Mouse (Mus musculus): ENCODE measurements around the gene Hipk1. TPM values are rescaled to one million over a fixed set of nuclear protein-coding genes. Genes with fewer than 3 reads are reported as not detected.

Gene Hipk1
- polyA plus RNA-seq, 1 experiment from 2014 or later, result 15.5 TPM

DNA sequence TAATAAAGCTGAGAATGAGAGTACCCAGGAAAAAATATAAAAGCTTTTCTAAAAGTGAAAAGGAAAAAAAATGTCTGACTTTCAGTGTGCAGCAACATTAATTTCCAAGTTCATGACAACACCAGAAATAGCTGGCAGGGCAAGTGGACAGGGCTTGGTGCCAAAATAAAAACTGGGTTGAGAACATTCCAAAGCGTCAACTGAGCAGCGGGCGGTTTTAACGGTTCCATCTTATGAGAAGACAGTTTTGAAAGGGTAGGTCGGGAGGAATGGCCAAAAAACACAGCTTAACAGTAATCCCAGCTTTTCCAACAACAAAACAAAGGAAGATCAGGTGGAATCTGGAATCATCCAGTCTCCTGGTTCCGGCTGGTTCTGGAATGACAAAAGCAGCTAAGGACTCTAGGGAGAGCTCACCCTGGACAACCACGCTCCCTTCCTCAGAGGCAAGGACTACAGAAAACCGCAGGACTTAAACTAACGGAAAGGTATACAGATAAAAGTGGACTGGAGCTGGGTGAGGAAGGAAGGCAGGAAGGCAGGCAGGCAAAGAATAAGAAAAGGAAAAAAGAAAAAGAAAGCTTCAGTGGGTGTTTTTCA lies 19.7 kb downstream of the Hipk1 start:
- WGBS, result 75% methylated on average over 9 of the region's 9 CpGs
- DNase-seq (ENCODE audit: low spot score), result peak; percentile 7

DNA sequence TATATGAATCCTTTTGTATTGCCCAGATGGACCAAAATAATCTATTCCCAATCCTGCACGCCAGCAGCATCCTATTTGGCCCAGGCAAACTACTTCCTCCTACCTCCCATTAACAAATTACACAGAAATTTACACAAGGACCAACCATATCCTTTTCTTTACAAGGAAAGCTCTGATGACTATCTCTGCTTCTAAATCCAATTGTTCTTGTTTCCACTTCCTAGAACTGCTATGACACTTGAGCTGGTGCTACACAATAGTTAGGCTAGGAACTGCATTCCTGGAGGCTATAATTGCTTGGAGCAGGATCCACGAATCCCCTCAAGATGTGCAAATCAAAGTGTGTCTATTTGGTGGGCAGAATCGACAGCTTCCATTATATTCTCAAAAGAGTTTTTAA lies 24.6 kb downstream of the Hipk1 start:
- ATAC-seq (no peak), DNase-seq (ENCODE audit: low spot score) (no peak)
- no peak overlapping the region for H3K4me2 ChIP-seq (ENCODE audit: low read length)
- H3K9ac ChIP-seq (ENCODE audit: low read length), result no peak overlapping the region
- WGBS, result 71% methylated on average over 3 of the region's 3 CpGs
- no peaks in the 10 kb centered on the region for H3K9me3 ChIP-seq (replicated peaks; ENCODE audit: control insufficient read depth, low read length)
- no peaks in the 10 kb centered on the region for H3K4me1 ChIP-seq (ENCODE audit: control insufficient read depth, insufficient read depth, low read length)
- no peaks in the 10 kb centered on the region for H3K27me3 ChIP-seq (replicated peaks; ENCODE audit: control insufficient read depth, insufficient read depth, low read length)
- H3K4me3 ChIP-seq (ENCODE audit: low read depth, low read length), result no peak overlapping the region
- H3K27ac ChIP-seq (ENCODE audit: low read depth, low read length), result no peak overlapping the region
- H3K36me3 ChIP-seq (ENCODE audit: control insufficient read depth, insufficient read depth, low read length), result peaks cover 33% of the 10 kb centered on the region

More for the DNA sequence above, 19.7 kb downstream of the Hipk1 start:
- Histone ChIP-seq H3K4me1 (ENCODE audit: control insufficient read depth, insufficient read depth, low read length) (no peaks in the 10 kb centered on the region), H3K27me3 (replicated peaks; ENCODE audit: control insufficient read depth, insufficient read depth, low read length) (no peaks in the 10 kb centered on the region), H3K36me3 (ENCODE audit: control insufficient read depth, insufficient read depth, low read length) (peaks cover 19% of the 10 kb centered on the region), H3K4me3 (ENCODE audit: low read depth, low read length) (no peak overlapping the region), H3K4me2 (ENCODE audit: low read length) (no peak overlapping the region), H3K9me3 (replicated peaks; ENCODE audit: control insufficient read depth, low read length) (no peaks in the 10 kb centered on the region), H3K27ac (ENCODE audit: low read depth, low read length) (no peak overlapping the region; the same call in 1 of the 2 replicates), H3K9ac (ENCODE audit: low read length) (no peak overlapping the region)
- ATAC-seq, result no peak

DNA sequence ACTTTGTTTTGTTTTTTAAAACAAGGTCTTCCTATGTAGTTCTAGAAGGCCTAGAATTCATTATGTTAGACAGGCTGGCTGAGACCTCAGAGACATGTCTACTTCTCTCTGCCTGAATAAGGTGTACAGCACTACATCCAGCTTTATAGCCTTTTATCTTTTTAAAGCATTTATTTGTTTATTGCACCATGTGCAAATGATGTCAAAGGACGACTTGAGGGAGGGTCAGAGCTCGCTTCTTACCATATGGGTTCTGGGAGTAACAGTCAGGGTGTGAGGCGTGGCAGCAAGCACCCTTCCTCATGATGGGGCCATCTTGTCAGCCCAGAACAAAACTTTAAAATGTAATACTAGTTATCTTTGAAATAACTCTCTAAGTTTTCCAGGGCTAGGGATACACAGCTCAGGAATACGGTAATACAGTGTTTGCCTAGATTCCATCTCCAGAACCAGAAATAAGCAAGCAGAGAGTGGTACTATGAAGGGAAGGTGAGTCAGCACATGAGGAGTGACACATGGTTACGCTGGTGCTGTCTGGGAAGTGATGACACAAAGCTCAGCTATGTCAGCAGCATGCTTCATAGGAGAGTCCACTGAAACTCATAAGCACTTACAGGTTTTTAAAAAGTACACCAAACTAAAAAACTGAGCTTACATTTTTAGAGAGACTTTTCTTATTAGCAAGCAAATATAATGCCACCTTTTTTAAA lies 31.9 kb downstream of the Hipk1 start:
- H3K4me2 ChIP-seq (ENCODE audit: low read length), result no peak overlapping the region
- H3K4me3 ChIP-seq (ENCODE audit: low read depth, low read length), result no peak overlapping the region
- H3K9me3 ChIP-seq (replicated peaks; ENCODE audit: control insufficient read depth, low read length), result no peaks in the 10 kb centered on the region
- H3K27ac ChIP-seq (ENCODE audit: low read depth, low read length), result no peak overlapping the region
- ATAC-seq, result no peak
- DNase-seq (ENCODE audit: low spot score), result no peak
- no peaks in the 10 kb centered on the region for H3K27me3 ChIP-seq (replicated peaks; ENCODE audit: control insufficient read depth, insufficient read depth, low read length)
- no peaks in the 10 kb centered on the region for H3K4me1 ChIP-seq (ENCODE audit: control insufficient read depth, insufficient read depth, low read length)
- no peak overlapping the region for H3K9ac ChIP-seq (ENCODE audit: low read length)
- peaks cover 64% of the 10 kb centered on the region for H3K36me3 ChIP-seq (ENCODE audit: control insufficient read depth, insufficient read depth, low read length)
- 88% methylated on average over 5 of the region's 5 CpGs for WGBS

DNA sequence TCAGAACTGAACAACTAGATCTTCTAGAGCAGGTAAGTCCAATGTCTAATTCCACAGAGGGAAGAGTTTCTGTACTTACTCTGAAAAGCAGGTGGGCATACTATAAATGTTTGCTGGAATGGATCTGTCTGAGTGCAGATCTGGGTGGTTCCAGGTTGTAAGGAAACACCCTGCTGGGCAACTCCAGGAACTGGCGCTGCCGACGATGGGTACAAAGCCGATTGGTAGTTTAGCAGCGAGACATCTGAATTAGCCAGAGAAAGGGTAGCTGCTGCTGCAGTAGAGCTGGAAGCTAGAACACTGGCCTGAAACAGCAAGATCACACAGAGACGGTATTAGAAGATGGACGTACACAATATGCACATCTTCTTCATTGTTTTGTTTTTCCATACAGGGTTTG lies 32.9 kb downstream of the Hipk1 start:
- Histone ChIP-seq H3K4me1 (ENCODE audit: control insufficient read depth, insufficient read depth, low read length) (no peaks in the 10 kb centered on the region), H3K36me3 (ENCODE audit: control insufficient read depth, insufficient read depth, low read length) (peaks cover 69% of the 10 kb centered on the region), H3K27me3 (replicated peaks; ENCODE audit: control insufficient read depth, insufficient read depth, low read length) (no peaks in the 10 kb centered on the region), H3K27ac (ENCODE audit: low read depth, low read length) (no peak overlapping the region), H3K4me3 (ENCODE audit: low read depth, low read length) (no peak overlapping the region), H3K9ac (ENCODE audit: low read length) (no peak overlapping the region), H3K4me2 (ENCODE audit: low read length) (no peak overlapping the region), H3K9me3 (replicated peaks; ENCODE audit: control insufficient read depth, low read length) (no peaks in the 10 kb centered on the region)
- DNase-seq (ENCODE audit: low spot score) (no peak), ATAC-seq (no peak)
- WGBS, result 83% methylated on average over 7 of the region's 7 CpGs

DNA sequence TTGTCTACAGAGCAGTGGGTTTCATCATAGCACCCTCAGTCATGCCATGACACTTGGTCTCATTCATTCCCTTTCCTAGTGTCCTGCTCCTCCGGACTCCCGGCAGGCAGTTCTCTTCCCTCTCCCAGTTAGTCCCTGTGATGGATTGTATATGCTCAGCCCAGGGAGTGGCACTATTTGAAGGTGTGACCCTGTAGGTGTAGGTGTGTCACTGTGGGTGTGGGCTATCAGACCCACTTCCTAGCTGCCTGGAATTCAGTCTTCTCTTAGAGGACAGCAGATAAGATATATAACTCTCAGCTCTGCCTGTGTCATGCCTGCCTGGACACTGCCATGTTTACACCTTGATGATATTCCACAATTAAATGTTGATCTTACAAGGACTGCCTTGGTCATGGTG lies 34.4 kb downstream of the Hipk1 start:
- Histone ChIP-seq H3K4me1 (ENCODE audit: control insufficient read depth, insufficient read depth, low read length) (no peaks in the 10 kb centered on the region), H3K4me3 (ENCODE audit: low read depth, low read length) (no peak overlapping the region), H3K36me3 (ENCODE audit: control insufficient read depth, insufficient read depth, low read length) (peaks cover 70% of the 10 kb centered on the region), H3K9ac (ENCODE audit: low read length) (no peak overlapping the region), H3K27ac (ENCODE audit: low read depth, low read length) (no peak overlapping the region), H3K4me2 (ENCODE audit: low read length) (no peak overlapping the region), H3K9me3 (replicated peaks; ENCODE audit: control insufficient read depth, low read length) (no peaks in the 10 kb centered on the region), H3K27me3 (replicated peaks; ENCODE audit: control insufficient read depth, insufficient read depth, low read length) (no peaks in the 10 kb centered on the region)
- no peak for ATAC-seq
- WGBS, result 96% methylated on average over 2 of the region's 2 CpGs
- DNase-seq (ENCODE audit: low spot score), result no peak

DNA sequence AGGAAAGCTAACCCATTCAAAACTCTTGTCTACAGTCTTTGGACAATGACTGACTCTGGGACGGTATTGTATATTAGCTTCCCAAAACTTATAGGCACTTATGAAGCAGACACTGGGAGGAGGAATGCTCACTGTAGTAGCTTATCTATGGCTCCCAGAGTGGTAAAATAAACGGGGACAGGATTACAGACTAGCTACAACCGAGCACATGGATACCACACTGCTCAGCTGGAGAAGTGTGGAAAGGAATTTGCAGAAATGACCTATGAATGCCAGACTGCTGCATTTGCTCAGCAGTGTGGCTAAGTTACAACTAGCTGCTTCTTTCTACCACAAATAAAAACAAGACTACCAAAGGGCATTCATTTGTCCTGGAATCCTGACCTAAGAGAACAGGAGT lies 36.0 kb downstream of the Hipk1 start:
- DNase-seq (ENCODE audit: low spot score) (no peak), ATAC-seq (no peak)
- 90% methylated on average over 3 of the region's 3 CpGs for WGBS
- Histone ChIP-seq H3K36me3 (ENCODE audit: control insufficient read depth, insufficient read depth, low read length) (peaks cover 72% of the 10 kb centered on the region), H3K4me1 (ENCODE audit: control insufficient read depth, insufficient read depth, low read length) (no peaks in the 10 kb centered on the region), H3K4me2 (ENCODE audit: low read length) (no peak overlapping the region), H3K9me3 (replicated peaks; ENCODE audit: control insufficient read depth, low read length) (no peaks in the 10 kb centered on the region), H3K4me3 (ENCODE audit: low read depth, low read length) (no peak overlapping the region), H3K9ac (ENCODE audit: low read length) (no peak overlapping the region), H3K27ac (ENCODE audit: low read depth, low read length) (no peak overlapping the region), H3K27me3 (replicated peaks; ENCODE audit: control insufficient read depth, insufficient read depth, low read length) (no peaks in the 10 kb centered on the region)

DNA sequence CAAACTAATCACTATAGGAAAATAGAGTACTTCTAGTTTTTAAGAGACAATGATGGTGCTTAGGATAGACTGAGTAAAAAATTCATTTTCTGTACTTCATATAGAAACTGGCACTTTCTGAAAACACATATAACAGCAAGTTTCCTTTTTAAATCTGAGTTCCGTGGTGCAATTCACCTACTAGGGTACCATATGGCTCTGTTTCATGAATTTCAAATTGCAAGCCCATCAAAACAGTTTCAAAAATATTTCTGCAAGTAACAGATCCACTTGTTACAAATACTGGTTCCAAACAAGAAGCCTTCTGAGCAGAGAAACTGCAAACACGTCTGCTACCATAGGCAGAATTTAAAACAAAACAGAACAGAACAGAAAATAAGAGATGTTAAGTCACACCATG lies 39.8 kb downstream of the Hipk1 start:
- Histone ChIP-seq H3K4me2 (ENCODE audit: low read length) (no peak overlapping the region), H3K4me1 (ENCODE audit: control insufficient read depth, insufficient read depth, low read length) (no peaks in the 10 kb centered on the region), H3K4me3 (ENCODE audit: low read depth, low read length) (no peak overlapping the region), H3K27ac (ENCODE audit: low read depth, low read length) (no peak overlapping the region), H3K9me3 (replicated peaks; ENCODE audit: control insufficient read depth, low read length) (no peaks in the 10 kb centered on the region), H3K9ac (ENCODE audit: low read length) (no peak overlapping the region), H3K27me3 (replicated peaks; ENCODE audit: control insufficient read depth, insufficient read depth, low read length) (no peaks in the 10 kb centered on the region), H3K36me3 (ENCODE audit: control insufficient read depth, insufficient read depth, low read length) (peaks cover 78% of the 10 kb centered on the region)
- ATAC-seq (no peak), DNase-seq (ENCODE audit: low spot score) (no peak)
- 85% methylated on average over 2 of the region's 2 CpGs for WGBS

DNA sequence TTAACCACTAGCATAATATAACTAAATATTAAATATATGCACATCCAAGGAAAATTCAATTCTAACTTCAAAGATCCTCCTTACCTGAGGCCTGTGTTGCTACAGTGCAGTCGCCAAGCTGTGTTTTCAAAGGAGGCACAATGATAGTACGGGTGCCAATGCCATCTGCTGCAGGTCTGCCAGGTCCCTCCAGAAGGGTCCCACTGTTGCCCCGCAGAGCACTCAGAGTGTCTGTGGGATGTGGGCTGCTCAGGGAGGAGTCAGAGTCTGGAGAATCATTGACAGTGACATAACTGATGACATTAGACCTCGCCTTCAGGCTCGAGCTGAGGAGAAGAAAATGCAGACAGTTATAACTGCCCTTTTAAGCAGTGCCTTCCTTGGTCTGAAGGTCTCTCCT lies 44.7 kb downstream of the Hipk1 start:
- Histone ChIP-seq H3K4me3 (ENCODE audit: low read depth, low read length) (no peak overlapping the region), H3K4me1 (ENCODE audit: control insufficient read depth, insufficient read depth, low read length) (no peaks in the 10 kb centered on the region), H3K27ac (ENCODE audit: low read depth, low read length) (no peak overlapping the region), H3K9me3 (replicated peaks; ENCODE audit: control insufficient read depth, low read length) (no peaks in the 10 kb centered on the region), H3K27me3 (replicated peaks; ENCODE audit: control insufficient read depth, insufficient read depth, low read length) (no peaks in the 10 kb centered on the region), H3K9ac (ENCODE audit: low read length) (no peak overlapping the region), H3K36me3 (ENCODE audit: control insufficient read depth, insufficient read depth, low read length) (peaks cover 85% of the 10 kb centered on the region), H3K4me2 (ENCODE audit: low read length) (no peak overlapping the region)
- ATAC-seq, result no peak
- 83% methylated on average over 5 of the region's 5 CpGs for WGBS
- no peak for DNase-seq (ENCODE audit: low spot score)

DNA sequence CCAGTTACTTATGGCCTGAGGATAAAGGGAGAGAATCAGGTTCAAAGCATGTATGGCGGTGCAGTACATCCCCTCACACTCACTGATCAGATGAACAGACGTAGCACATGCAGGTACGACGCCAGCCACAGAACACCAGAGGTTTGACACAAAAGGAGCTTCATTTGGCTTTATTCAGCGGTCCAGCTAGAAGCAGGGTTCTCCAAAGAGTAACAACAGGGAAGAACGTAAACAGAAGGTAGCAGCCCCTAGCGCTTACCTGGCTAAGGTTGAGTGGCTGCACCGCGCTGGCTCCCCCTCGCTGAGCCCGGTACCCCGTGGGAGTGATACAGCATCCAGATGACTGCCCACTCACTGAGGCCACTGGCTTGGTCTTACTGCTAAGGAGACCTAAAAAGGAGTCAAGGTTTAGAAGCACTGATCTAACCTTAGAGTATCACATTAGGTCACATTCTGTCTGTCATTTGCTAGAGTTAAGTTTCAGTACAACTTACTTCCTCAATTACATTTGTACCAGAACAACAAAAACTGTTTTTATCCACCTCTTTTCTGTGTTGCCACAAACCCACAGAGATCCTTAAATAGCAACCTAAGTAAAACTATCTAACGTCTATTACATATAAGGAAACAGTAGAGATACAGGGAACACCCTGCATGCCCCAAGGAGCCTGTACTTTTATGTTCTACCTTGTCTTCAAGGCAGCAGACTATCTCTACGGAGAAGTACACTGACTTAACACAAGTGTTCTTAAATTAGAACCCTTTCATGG lies 46.2 kb downstream of the Hipk1 start:
- ATAC-seq (no peak), DNase-seq (ENCODE audit: low spot score) (no peak)
- 93% methylated on average over 14 of the region's 14 CpGs for WGBS
- Histone ChIP-seq H3K4me1 (ENCODE audit: control insufficient read depth, insufficient read depth, low read length) (no peaks in the 10 kb centered on the region), H3K9me3 (replicated peaks; ENCODE audit: control insufficient read depth, low read length) (no peaks in the 10 kb centered on the region), H3K36me3 (ENCODE audit: control insufficient read depth, insufficient read depth, low read length) (peaks cover 76% of the 10 kb centered on the region), H3K4me3 (ENCODE audit: low read depth, low read length) (no peak overlapping the region), H3K9ac (ENCODE audit: low read length) (no peak overlapping the region), H3K27ac (ENCODE audit: low read depth, low read length) (no peak overlapping the region), H3K27me3 (replicated peaks; ENCODE audit: control insufficient read depth, insufficient read depth, low read length) (no peaks in the 10 kb centered on the region), H3K4me2 (ENCODE audit: low read length) (no peak overlapping the region)
